Mouse (Mus musculus) kidney, postnatal 4 days (tissue): ENCODE data around the gene Ppp2r2d.
A peak's percentile ranks its signal among the peaks of the same experiment; 100 is the strongest.

Experiments
- DNase-seq, 2 experiments: peaks; one replicate each; pipeline ENCODE4 v3.0.0; 2021; ENCODE audit warnings: mixed read lengths in 2 of 2

The Ppp2r2d gene

GRCm38 (mm10) chr7:138845544-138846391, at the start of gene Ppp2r2d, which contains the start of gene Mapk1ip1:
Gene Ppp2r2d (plus strand): TSS chr7:138846079.
Gene Mapk1ip1 (minus strand): TSS chr7:138846273.
- DNase-seq: peak; percentile 98 to 99

GRCm38 (mm10) chr7:138803386-138803785, 42.5 kb upstream of the Ppp2r2d start:
- peak; percentile 9 to 27 for DNase-seq

- no peak for DNase-seq
These were observed 38.7 kb upstream of the Ppp2r2d start for GRCm38 (mm10) chr7:138807146-138807545.

GRCm38 (mm10) chr7:138813213-138813875, 32.5 kb upstream of the Ppp2r2d start:
- DNase-seq: peak; percentile 34 to 39

- DNase-seq: peak; percentile 22 to 34
These were observed 27.6 kb upstream of the Ppp2r2d start for GRCm38 (mm10) chr7:138818314-138818713.

GRCm38 (mm10) chr7:138824423-138824822, 21.5 kb upstream of the Ppp2r2d start:
- DNase-seq: no peak

GRCm38 (mm10) chr7:138824995-138825756, 20.7 kb upstream of the Ppp2r2d start:
- no peak for DNase-seq

GRCm38 (mm10) chr7:138827812-138828211, 18.1 kb upstream of the Ppp2r2d start:
- DNase-seq: peak; percentile 85

GRCm38 (mm10) chr7:138835028-138835427, 10.9 kb upstream of the Ppp2r2d start:
- DNase-seq: no peak

GRCm38 (mm10) chr7:138840594-138841021, 5.3 kb upstream of the Ppp2r2d start:
- DNase-seq: peak; percentile 85 to 87

GRCm38 (mm10) chr7:138841436-138842151, 4.3 kb upstream of the Ppp2r2d start:
- DNase-seq: no peak

- no peak for DNase-seq
These were observed 2.5 kb upstream of the Ppp2r2d start for GRCm38 (mm10) chr7:138843421-138843820.

- DNase-seq: no peak
These were observed 768 bp upstream of the Ppp2r2d start for GRCm38 (mm10) chr7:138845111-138845510.

GRCm38 (mm10) chr7:138846502-138846991, 668 bp downstream of the Ppp2r2d start:
- no peak for DNase-seq

GRCm38 (mm10) chr7:138847316-138848027, 1.6 kb downstream of the Ppp2r2d start:
- no peak for DNase-seq

- no peak for DNase-seq
These were observed 2.4 kb downstream of the Ppp2r2d start for GRCm38 (mm10) chr7:138848028-138848920.

GRCm38 (mm10) chr7:138850083-138850482, 4.2 kb downstream of the Ppp2r2d start:
- DNase-seq: no peak

GRCm38 (mm10) chr7:138853417-138854031, 7.6 kb downstream of the Ppp2r2d start:
- DNase-seq: no peak

GRCm38 (mm10) chr7:138854201-138854600, 8.3 kb downstream of the Ppp2r2d start:
- DNase-seq: no peak

- no peak for DNase-seq
These were observed 10.8 kb downstream of the Ppp2r2d start for GRCm38 (mm10) chr7:138856670-138857069.
